8 mouse cellular contexts compared by ENCODE assay signal in genomic region chr2:76406151-76406936, GRCm38 (mm10). TPM values are rescaled to one million over a fixed set of nuclear protein-coding genes. Genes with fewer than 3 reads are reported as not detected.
DNase-seq lines count a peak whose midpoint lies in the region; ATAC-seq and TF ChIP-seq lines count a peak whose summit lies in the region.

Gene Osbpl6, plus strand, starts transcription at chr2:76406508.

- peak; percentile 89 for DNase-seq in MN1 (ENCODE audit: low spot score)
- peak; percentile 82 to 84 for DNase-seq in cerebellum, adult 2 months
- peak; percentile 66 to 74 for DNase-seq in heart, postnatal 36 days
- peak; percentile 61 to 74 for DNase-seq in layer of hippocampus, adult 2 months (ENCODE audit: low spot score in 2 of 2)
- DNase-seq in lung, adult 2 months, result peak; percentile 78
- peak; percentile 70 for DNase-seq in ovary, adult 18-20 months (ENCODE audit: low spot score)
- DNase-seq in urinary bladder, adult 2 months (ENCODE audit: low spot score), result peak; percentile 62

- TF ChIP-seq CTCF in cerebellum, adult 2 months (IDR thresholded peaks at IDR 0.05; ENCODE audit: borderline replicate concordance, insufficient read depth, low read depth, low read length), result no peak
- TF ChIP-seq CTCF in layer of hippocampus, adult 2 months (conservative IDR thresholded peaks at IDR 0.05), result peak; percentile 36
- TF ChIP-seq CTCF in lung, adult 2 months (IDR thresholded peaks at IDR 0.05; ENCODE audit: insufficient read depth, low read length), result no peak

- no peaks in the 10 kb centered on the region for H3K27me3 ChIP-seq in cerebellum, adult 2 months (ENCODE audit: control insufficient read depth, insufficient read depth, low read length)

- peak within 1 kb of the TSS; percentile 86 for H3K27ac ChIP-seq in cerebellum, adult 2 months (ENCODE audit: insufficient read depth, low read length)
- H3K27ac ChIP-seq in layer of hippocampus, adult 2 months, result peak within 1 kb of the TSS; percentile 93

- TF ChIP-seq POLR2A in cerebellum, adult 2 months (IDR thresholded peaks at IDR 0.05; ENCODE audit: borderline replicate concordance, insufficient read depth, low read length), result peak; percentile 60; the same call in 1 of the 2 replicates
- TF ChIP-seq POLR2A in lung, adult 2 months (IDR thresholded peaks at IDR 0.05; ENCODE audit: borderline replicate concordance, extremely low read depth, low read depth, low read length), result peak; percentile 46; the same call in 1 of the 2 replicates

- H3K4me1 ChIP-seq in cerebellum, adult 2 months (ENCODE audit: control insufficient read depth, insufficient read depth, low read length), result peaks cover 9% of the 10 kb centered on the region
- H3K4me1 ChIP-seq in lung, adult 2 months (ENCODE audit: control insufficient read depth, insufficient read depth, low read length), result peaks cover 4% of the 10 kb centered on the region; the same call in 1 of the 2 replicates

- intact Hi-C loops in heart, postnatal 36 days (cut with DNase I), result loop anchor here (1.0 kb wide), 1 partner anchor 37 kb away; the partner anchor contains the start of gene Rbm45

- H3K4me3 ChIP-seq in cerebellum, adult 2 months (replicated peaks; ENCODE audit: insufficient read depth, low read depth, low read length), result peak within 1 kb of the TSS; percentile 57
- H3K4me3 ChIP-seq in layer of hippocampus, adult 2 months, result peak within 1 kb of the TSS; percentile 99
- H3K4me3 ChIP-seq in lung, adult 2 months (replicated peaks; ENCODE audit: extremely low read depth, low read depth, low read length), result peak within 1 kb of the TSS; percentile 82

- peak; percentile 83 for ATAC-seq in frontal cortex, adult (ENCODE audit: low TSS enrichment)

- under 1% methylated on average over 85 of the region's 89 CpGs for WGBS in cerebellum, adult 2 months
- WGBS in lung, adult 2 months, result under 1% methylated on average over 86 of the region's 89 CpGs

RNA-seq across cellular contexts. Expression of gene Osbpl6, which starts in this region (rescaled TPM):
- polyA plus RNA-seq in cerebellum, adult 2 months (2012; rRNA removed), result 40.8 and 42.1 TPM in 2 replicates
- total RNA-seq in heart, postnatal 36 days (2021), result 10 to 100 TPM; 11.2 to 13.0 TPM
- 10 to 100 TPM; 59.0 to 63.3 TPM for total RNA-seq in layer of hippocampus, adult 2 months (2021)
- polyA plus RNA-seq in lung, adult 2 months (2012; rRNA removed), result 64.5 and 74.9 TPM in 2 replicates
- polyA plus RNA-seq in urinary bladder, adult 2 months (2012; rRNA removed), result 4.7 and 4.8 TPM in 2 replicates

Comparison
In these comparisons a context has a peak if more than half of its experiments do, and no peak if none do; other contexts are left out.
1. Peak in every context shown above with its lines: DNase-seq, ATAC-seq, H3K4me3 ChIP-seq and H3K27ac ChIP-seq.
2. RNA of gene Osbpl6 (total RNA-seq): 59.0 to 63.3 TPM in layer of hippocampus, adult 2 months; 11.2 to 13.0 TPM in heart, postnatal 36 days; every median in the first group is over 4 times any median in the second.